Mouse (Mus musculus): ENCODE measurements around the gene Xab2.

DNA sequence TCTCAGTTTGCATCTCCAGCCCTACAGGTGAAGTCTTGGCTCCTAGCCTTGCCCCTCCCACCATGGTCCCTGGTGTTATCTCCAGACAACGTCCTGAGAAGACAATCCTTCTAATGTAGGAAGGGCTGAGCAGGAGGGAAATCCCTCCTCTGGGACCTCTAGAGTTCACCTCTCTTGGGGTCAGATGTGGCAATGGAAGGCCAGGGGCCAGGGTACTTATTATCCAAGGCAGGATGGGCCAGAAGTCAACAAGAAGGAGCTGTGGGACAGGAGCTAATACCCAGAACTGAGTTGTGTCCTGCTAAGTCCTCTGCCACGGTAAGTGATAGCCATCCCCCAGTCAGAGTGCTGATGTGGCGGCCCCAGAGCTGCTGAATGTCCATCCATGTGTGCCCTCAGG lies 34.4 kb upstream of the Xab2 start, which contains the start of gene Retn:
- no peak for TF ChIP-seq EP300 (IDR thresholded peaks at IDR 0.05; ENCODE audit: low read depth)
- TF ChIP-seq CTCF (IDR thresholded peaks at IDR 0.05; ENCODE audit: low read depth) = no peak
